Mouse (Mus musculus) CD4-positive, CD25-positive, alpha-beta regulatory T cell, adult 4 months (primary cell): ENCODE measurements around the gene Nat8f6. TPM values are rescaled to one million over a fixed set of nuclear protein-coding genes. Genes with fewer than 3 reads are reported as not detected.
"Not testable (repeated sequence)": the region's sequence is repeated elsewhere in the genome, so short reads cannot be mapped to it uniquely, and the experiment has no call there.

ENCODE experiments used
- ATAC-seq: one replicate; pipeline ENCODE4 v1.8.0; 2017
- polyA plus RNA-seq, 2 experiments: library from polyadenylated mRNA; unstranded; fragments of 100-300 nt; shearing (Covaris generic); gene quantifications; one replicate each; pipeline ENCODE4 v1.2.1; 2017

Nat8f6 gene
- polyA plus RNA-seq, 2 experiments from 2014 or later: not detected

DNA sequence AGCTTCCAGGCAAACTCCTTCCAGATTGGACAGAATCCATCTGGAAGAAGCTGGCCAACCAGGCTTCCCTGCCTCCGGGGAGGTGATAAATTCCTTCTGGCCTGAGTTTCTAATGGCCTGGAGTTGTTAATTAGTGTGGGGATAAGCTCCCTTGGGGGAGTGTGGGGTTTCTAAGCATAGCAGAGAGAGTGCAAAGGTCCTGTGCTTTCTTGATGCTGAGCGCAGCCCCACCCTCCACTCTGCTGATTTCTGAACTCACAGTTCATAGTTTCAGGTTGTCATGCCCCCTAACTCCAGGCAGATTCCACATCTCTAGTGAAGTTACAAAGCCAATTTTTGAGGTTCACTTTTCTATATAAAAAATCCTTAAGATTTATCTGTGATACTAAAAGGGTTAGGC is 14.3 kb upstream of the Nat8f6 start:
- ATAC-seq: not testable (repeated sequence)

GRCm38 (mm10) chr6:85834504-85835100 is 13.8 kb upstream of the Nat8f6 start:
- not testable (repeated sequence) for ATAC-seq

- ATAC-seq: no peak
Measured at GRCm38 (mm10) chr6:85831796-85832321, 11.1 kb upstream of the Nat8f6 start, which contains the start of gene Nat8. Gene Nat8, minus strand, starts transcription at chr6:85832082.

GRCm38 (mm10) chr6:85829462-85829861 is 8.7 kb upstream of the Nat8f6 start:
- no peak for ATAC-seq

- no peak for ATAC-seq
Measured at GRCm38 (mm10) chr6:85825886-85826285, 5.1 kb upstream of the Nat8f6 start.

DNA sequence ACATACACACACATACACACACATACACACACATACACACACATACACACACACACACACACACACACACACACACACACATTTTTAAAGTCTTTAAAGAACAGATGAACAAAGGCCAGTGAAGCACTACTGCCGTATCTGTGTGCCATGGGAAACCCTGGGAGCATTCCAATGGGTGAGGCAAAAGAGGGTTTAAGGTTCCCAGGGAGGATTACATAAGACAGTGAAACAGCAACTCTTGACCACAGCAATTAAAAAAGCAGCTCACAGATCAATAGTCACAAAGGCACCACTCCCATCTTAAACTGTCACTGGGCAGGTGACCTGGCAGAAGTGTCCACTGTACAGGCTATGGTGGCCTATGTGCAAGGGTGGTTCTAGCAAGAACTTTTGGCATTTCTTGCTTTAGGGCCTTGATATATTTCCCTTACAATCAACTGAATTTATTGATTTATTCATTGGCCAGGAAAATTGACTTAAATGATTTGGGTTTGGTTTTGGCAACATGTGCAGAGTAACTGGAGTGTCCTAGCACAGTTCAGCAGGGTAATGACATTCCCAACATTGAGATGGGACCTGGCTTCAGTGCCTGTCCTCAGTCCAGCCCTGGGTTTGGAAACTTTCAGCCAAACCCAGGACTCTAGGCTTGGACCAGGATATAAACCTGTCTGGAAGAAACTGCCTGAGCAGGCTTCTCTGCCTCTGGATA is 2.8 kb upstream of the Nat8f6 start:
- ATAC-seq: no peak

- no peak for ATAC-seq
Measured at GRCm38 (mm10) chr6:85822286-85822685, 1.5 kb upstream of the Nat8f6 start.

- no peak for ATAC-seq
Measured at GRCm38 (mm10) chr6:85818338-85818737, 2.4 kb downstream of the Nat8f6 start.

GRCm38 (mm10) chr6:85813339-85813738 is 7.4 kb downstream of the Nat8f6 start:
- ATAC-seq: no peak

- ATAC-seq: not testable (repeated sequence)
Measured at GRCm38 (mm10) chr6:85810942-85811537, 9.7 kb downstream of the Nat8f6 start.

- not testable (repeated sequence) for ATAC-seq
Measured at GRCm38 (mm10) chr6:85810514-85810913, 10.2 kb downstream of the Nat8f6 start.

GRCm38 (mm10) chr6:85809784-85810183 is 11.0 kb downstream of the Nat8f6 start:
- not testable (repeated sequence) for ATAC-seq

DNA sequence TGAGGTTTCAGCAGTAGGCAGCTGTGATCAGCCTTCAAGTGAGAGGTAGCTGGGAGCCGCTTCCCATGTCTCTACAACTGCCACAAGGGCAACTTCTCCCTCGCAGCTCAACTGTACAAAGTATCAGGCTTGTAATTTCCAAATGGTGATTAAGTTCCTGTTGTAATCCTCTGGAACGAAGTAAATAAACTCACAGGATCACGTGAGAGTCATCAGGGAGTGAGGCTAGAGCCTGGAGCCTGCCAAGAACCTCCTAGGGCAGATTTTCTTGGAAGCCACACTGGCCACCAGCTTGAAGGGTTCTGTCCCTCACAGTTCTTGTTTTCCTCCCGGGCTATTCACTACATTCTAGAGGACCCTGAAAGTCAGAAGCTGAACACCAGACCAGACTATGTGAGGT is 17.6 kb downstream of the Nat8f6 start:
- not testable (repeated sequence) for ATAC-seq

- ATAC-seq: not testable (repeated sequence)
Measured at GRCm38 (mm10) chr6:85765532-85765931, 55.2 kb downstream of the Nat8f6 start, which contains the start of gene Nat8f3. Gene Nat8f3, minus strand, starts transcription at chr6:85765754.

GRCm38 (mm10) chr6:85763127-85764070 is 57.4 kb downstream of the Nat8f6 start:
- ATAC-seq: not testable (repeated sequence)

DNA sequence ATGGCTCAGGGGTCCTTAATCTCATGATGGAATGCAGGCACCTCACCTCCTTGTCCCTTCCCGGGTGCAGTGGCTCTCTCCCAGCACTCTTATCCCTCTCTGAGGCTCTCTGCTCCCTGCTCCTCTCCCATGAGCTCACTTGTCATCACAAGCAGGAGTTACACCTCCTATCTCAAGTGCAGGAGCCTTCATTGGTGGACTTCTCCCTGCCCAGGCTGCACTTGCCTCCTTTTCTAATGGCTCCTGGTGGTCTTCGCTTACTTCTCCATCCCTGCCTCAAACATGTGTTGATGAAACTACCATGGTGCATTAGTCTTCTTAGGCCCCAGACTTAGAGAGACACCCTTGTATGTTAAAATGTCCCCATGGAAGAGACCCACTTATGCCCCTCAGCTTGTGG is 58.1 kb downstream of the Nat8f6 start:
- not testable (repeated sequence) for ATAC-seq

Other genes with a start within 250 kb of the Nat8f6 start
- 1 to 10 TPM; 2.2 to 2.6 TPM for gene Alms1, start 233.4 kb downstream of the Nat8f6 start, polyA plus RNA-seq
- gene Nat8f7, start 107.7 kb downstream of the Nat8f6 start, polyA plus RNA-seq: not detected
- under 1 TPM in 1 of 2 experiments, not detected in 1; 0.39 TPM for gene Nat8f3, start 55.2 kb downstream of the Nat8f6 start, polyA plus RNA-seq
- not detected for gene Nat8f5, start within 50 bp of the Nat8f6 start, polyA plus RNA-seq
- gene Nat8, start 11.1 kb upstream of the Nat8f6 start, polyA plus RNA-seq: not detected
- not detected for gene Nat8f2, start 48.2 kb upstream of the Nat8f6 start, polyA plus RNA-seq
- 1 to 10 TPM; 4.7 to 8.7 TPM for gene Nat8f4, start 83.9 kb upstream of the Nat8f6 start, polyA plus RNA-seq
- 10 to 100 TPM; 34.7 to 44.8 TPM for gene Tprkb, start 90.9 kb upstream of the Nat8f6 start, polyA plus RNA-seq
- gene Nat8f1, start 94.7 kb upstream of the Nat8f6 start, polyA plus RNA-seq: 10 to 100 TPM; 10.4 to 15.9 TPM
- gene Dusp11, start 140.7 kb upstream of the Nat8f6 start, polyA plus RNA-seq: 100 to 1,000 TPM; 168 to 211 TPM
- not detected for gene Figla, start 195.2 kb upstream of the Nat8f6 start, polyA plus RNA-seq
- gene Add2, start 207.7 kb upstream of the Nat8f6 start, polyA plus RNA-seq: not detected